Mouse (Mus musculus) CH12.LX (cell line): ENCODE data around the gene Rora. TPM values are rescaled to one million over a fixed set of nuclear protein-coding genes. Genes with fewer than 3 reads are reported as not detected.

Experiments
- DNase-seq: peaks from one replicate; pipeline ENCODE4 v3.0.0-alpha.2; 2013; ENCODE audit errors: extremely low read depth
- H3K27ac ChIP-seq: 2 replicates; pipeline ENCODE4 v1.5.1; 2012; ENCODE audit warnings: low read depth, mild to moderate bottlenecking, control low read depth, moderate library complexity; ENCODE audit not compliant: insufficient read depth
- H3K27me3 ChIP-seq: replicated peaks from 2 replicates; pipeline ENCODE3; 2012; ENCODE audit warnings: inconsistent platforms
- H3K36me3 ChIP-seq, 2 experiments: replicated peaks in 1 of 2; 2 replicates each; pipeline versions ENCODE3 to v1.6.1; 2012; ENCODE audit warnings: inconsistent platforms in 1 of 2, low read length in 1 of 2, mild to moderate bottlenecking in 1 of 2, mixed read lengths in 1 of 2, moderate library complexity in 1 of 2; ENCODE audit not compliant: control insufficient read depth in 1 of 2, insufficient read depth in 1 of 2
- H3K4me1 ChIP-seq, 2 experiments: 2 replicates each; pipeline ENCODE4 v1.6.1; 2012; ENCODE audit warnings: inconsistent platforms in 1 of 2, moderate library complexity in 1 of 2; ENCODE audit not compliant: insufficient read depth in 2 of 2, control insufficient read depth in 1 of 2
- H3K4me2 ChIP-seq: 2 replicates; pipeline ENCODE4 v1.6.1; 2012; ENCODE audit warnings: low read depth, mild to moderate bottlenecking, control low read depth; ENCODE audit not compliant: poor library complexity, insufficient read depth, severe bottlenecking
- H3K4me3 ChIP-seq, 3 experiments: fragments of 150-350 bp in 1 of 3; sonication (generic) in 1 of 3; replicated peaks in 1 of 3; 2 replicates each; pipeline versions ENCODE3 to v1.5.1; 2011 to 2012; ENCODE audit warnings: low read depth in 2 of 3, low read length in 2 of 3, mild to moderate bottlenecking in 2 of 3, moderate library complexity in 2 of 3, control low read depth in 1 of 3, improper control_type of control experiment in 1 of 3, inconsistent platforms in 1 of 3, mixed read lengths in 1 of 3; ENCODE audit not compliant: poor library complexity in 1 of 3
- H3K79me2 ChIP-seq: replicated peaks from 2 replicates; pipeline ENCODE4 v1.6.1; 2012; ENCODE audit warnings: mild to moderate bottlenecking, moderate library complexity; ENCODE audit not compliant: control insufficient read depth, poor library complexity, insufficient read depth, severe bottlenecking; ENCODE audit errors: extremely low read depth
- H3K9ac ChIP-seq: 2 replicates; pipeline ENCODE4 v1.6.1; 2012; ENCODE audit warnings: low read depth, mild to moderate bottlenecking, control low read depth, moderate library complexity; ENCODE audit not compliant: insufficient read depth
- H3K9me3 ChIP-seq: replicated peaks from 2 replicates; pipeline ENCODE3; 2012; ENCODE audit warnings: low read length, inconsistent platforms, mixed read lengths
- CHD1 ChIP-seq: IDR thresholded peaks from 2 replicates; pipeline ENCODE4 v1.6.1; 2012; ENCODE audit warnings: low read depth, low read length, improper control_type of control experiment, inconsistent platforms
- CHD2 ChIP-seq: IDR thresholded peaks from 2 replicates; pipeline ENCODE4 v1.6.1; 2011; ENCODE audit warnings: low read length, improper control_type of control experiment
- CTCF ChIP-seq, 2 experiments: IDR thresholded peaks in 1 of 2; conservative IDR thresholded peaks in 1 of 2; 2 replicates each; pipeline ENCODE4 v1.5.1; 2011 to 2012; ENCODE audit warnings: low read depth in 2 of 2, low read length in 2 of 2, improper control_type of control experiment in 1 of 2, inconsistent platforms in 1 of 2, mild to moderate bottlenecking in 1 of 2, moderate library complexity in 1 of 2
- GABPA ChIP-seq: IDR thresholded peaks from 2 replicates; pipeline ENCODE4 v1.6.1; 2012; ENCODE audit warnings: low read depth, low read length, improper control_type of control experiment, inconsistent platforms; ENCODE audit not compliant: insufficient replicate concordance
- JUN ChIP-seq: IDR thresholded peaks from 2 replicates; pipeline ENCODE4 v1.6.1; 2011; ENCODE audit warnings: low read depth, mild to moderate bottlenecking, low read length, improper control_type of control experiment, moderate library complexity; ENCODE audit not compliant: insufficient read depth
- KAT2A ChIP-seq: IDR thresholded peaks from 2 replicates; pipeline ENCODE4 v1.6.1; 2012; ENCODE audit warnings: low read length, improper control_type of control experiment, inconsistent platforms; ENCODE audit not compliant: insufficient replicate concordance
- MAFK ChIP-seq: IDR thresholded peaks from 2 replicates; pipeline ENCODE4 v1.6.1; 2011; ENCODE audit warnings: low read length, improper control_type of control experiment; ENCODE audit not compliant: insufficient replicate concordance
- MAX ChIP-seq: IDR thresholded peaks from 2 replicates; pipeline ENCODE4 v1.6.1; 2011; ENCODE audit warnings: low read length, improper control_type of control experiment
- NRF1 ChIP-seq: IDR thresholded peaks from 2 replicates; pipeline ENCODE4 v1.6.1; 2014; ENCODE audit warnings: low read depth, mild to moderate bottlenecking, inconsistent platforms, low read length, improper control_type of control experiment, moderate library complexity
- RAD21 ChIP-seq: IDR thresholded peaks from 2 replicates; pipeline ENCODE4 v1.6.1; 2011; ENCODE audit warnings: low read depth, mild to moderate bottlenecking, low read length, improper control_type of control experiment, moderate library complexity
- SIN3A ChIP-seq: IDR thresholded peaks from 2 replicates; pipeline ENCODE4 v1.6.1; 2012; ENCODE audit warnings: low read length, improper control_type of control experiment, inconsistent platforms
- SMC3 ChIP-seq: IDR thresholded peaks from 2 replicates; pipeline ENCODE4 v1.6.1; 2011; ENCODE audit warnings: low read depth, low read length, improper control_type of control experiment
- TCF12 ChIP-seq: IDR thresholded peaks from 2 replicates; pipeline ENCODE4 v1.6.1; 2014; ENCODE audit warnings: low read depth, mild to moderate bottlenecking, inconsistent platforms, low read length, improper control_type of control experiment
- UBTF ChIP-seq: IDR thresholded peaks from 2 replicates; pipeline ENCODE4 v1.6.1; 2012; ENCODE audit warnings: low read depth, mild to moderate bottlenecking, inconsistent platforms, low read length, improper control_type of control experiment, moderate library complexity
- ZC3H11A ChIP-seq: IDR thresholded peaks from 2 replicates; pipeline ENCODE4 v1.6.1; 2012; ENCODE audit warnings: low read depth, mild to moderate bottlenecking, inconsistent platforms, low read length, improper control_type of control experiment
- dilution Hi-C: fragments of 300-500 bp; cut with MboI; formaldehyde crosslinking; loops from 2 replicates; pipeline ENCODE4 v1.14.3; 2020; ENCODE audit warnings: low sequenced_read_pairs; ENCODE audit not compliant: extremely low pct_unique_long_range_greater_than_20kb, extremely low pct_ligation_motif_present
- in situ Hi-C: fragments of 300-500 bp; cut with MboI; formaldehyde crosslinking; loops from 3 replicates; pipeline ENCODE4 v1.14.3; 2019; ENCODE audit warnings: low sequenced_read_pairs, low pct_ligation_motif_present, low pct_unique_long_range_greater_than_20kb, mixed read lengths
- polyA plus RNA-seq: library from polyadenylated mRNA; unstranded; fragments of >175 nt; gene quantifications from 2 replicates; pipeline ENCODE4 v1.2.1, GENCODE M21; 2012; ENCODE audit warnings: low read depth; ENCODE audit not compliant: insufficient read length
- total RNA-seq, 2 experiments: library from RNA; depleted of rRNA; stranded (reverse); fragments of 300-350 nt in 1 of 2; fragments of >200 nt in 1 of 2; gene quantifications; 2 replicates each; pipeline ENCODE4 v1.2.3; 2012 to 2014

Rora gene
- total and polyA plus RNA-seq, 3 experiments: 0.36 to 0.66 (median 0.64) TPM

GRCm38 (mm10) chr9:69364117-69364516 is 710.5 kb downstream of the Rora start (continued):
- no peak for TF ChIP-seq UBTF

- H3K4me1 ChIP-seq: peaks cover 0 to 12% of the 10 kb centered on the region in 2 experiments; a peak in 2 of 4 replicates
- DNase-seq: no peak
- in situ Hi-C loops: no loop called here
- H3K4me2 ChIP-seq: no peak overlapping the region
- H3K4me3 ChIP-seq: no peak overlapping the region
- H3K36me3 ChIP-seq: peaks cover 0 to 16% of the 10 kb centered on the region in 2 experiments
- H3K9ac ChIP-seq: no peak overlapping the region
- H3K27ac ChIP-seq: no peak overlapping the region
- H3K27me3 ChIP-seq: no peaks in the 10 kb centered on the region
- no peaks in the 10 kb centered on the region for H3K9me3 ChIP-seq
- TF ChIP-seq MAFK (no peak), KAT2A (no peak), NRF1 (no peak), GABPA (no peak), CHD1 (no peak), SIN3A (no peak), CHD2 (no peak), JUN (no peak), ZC3H11A (no peak)
- dilution Hi-C loops: no loop called here
- no peaks in the 10 kb centered on the region for H3K79me2 ChIP-seq
These were observed 713.5 kb downstream of the Rora start for GRCm38 (mm10) chr9:69367055-69367454.

DNA sequence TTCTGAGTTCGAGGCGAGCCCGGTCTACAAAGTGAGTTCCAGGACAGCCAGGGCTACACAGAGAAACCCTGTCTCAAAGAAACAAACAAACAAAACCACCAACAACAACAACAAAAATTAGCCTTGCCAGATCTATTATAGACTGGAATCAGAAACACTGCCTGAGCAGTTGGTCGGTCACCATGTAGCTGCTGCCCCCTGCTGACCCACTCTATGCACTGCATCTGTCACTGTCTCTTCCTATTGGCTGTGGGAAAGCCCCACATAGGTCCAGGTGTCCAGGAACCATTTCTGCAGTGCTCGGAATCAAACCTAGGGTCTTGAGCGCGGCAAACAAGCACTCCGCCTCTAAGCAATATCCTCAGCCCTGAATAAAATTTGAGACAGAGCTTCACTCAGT is 714.5 kb downstream of the Rora start:
- in situ Hi-C loops: no loop called here
- dilution Hi-C loops: no loop called here

More for the DNA sequence above, 714.5 kb downstream of the Rora start:
- peaks cover 0 to 12% of the 10 kb centered on the region in 2 experiments; a peak in 2 of 4 replicates for H3K4me1 ChIP-seq
- H3K4me2 ChIP-seq: no peak overlapping the region
- H3K36me3 ChIP-seq: peaks cover 0 to 14% of the 10 kb centered on the region in 2 experiments
- H3K9me3 ChIP-seq: no peaks in the 10 kb centered on the region
- no peak overlapping the region for H3K9ac ChIP-seq
- peak; percentile 68 for TF ChIP-seq SMC3
- TF ChIP-seq MAX: no peak
- peak; percentile 71 for TF ChIP-seq RAD21
- TF ChIP-seq TCF12: peak; percentile 44; the same call in 1 of the 2 replicates
- TF ChIP-seq CTCF (conservative IDR thresholded peaks at IDR 0.05 in 1 of 2, IDR thresholded peaks at IDR 0.05 in 1 of 2; ENCODE audit: low read depth in 2 of 2, low read length in 2 of 2): peak; percentile 71 to 81
- TF ChIP-seq, all 38 proteins: peak for 4
- no peaks in the 10 kb centered on the region for H3K27me3 ChIP-seq
- peak; percentile 57 for DNase-seq
- no peak overlapping the region for H3K27ac ChIP-seq
- no peaks in the 10 kb centered on the region for H3K79me2 ChIP-seq
- no peak overlapping the region for H3K4me3 ChIP-seq
